Mouse (Mus musculus) megakaryocyte-erythroid progenitor cell, adult 5-6 weeks (primary cell): ENCODE measurements at regions not wholly inside any gene's neighbourhood (a gene's known extent, or its start where the extent isn't known, plus 50 kb on each side); places are given as distances from the start of the nearest gene placed in this dataset.
A peak's percentile ranks its signal among the peaks of the same experiment; 100 is the strongest.

ENCODE experiments used
- ATAC-seq: replicated peaks from 2 replicates; pipeline ENCODE4 v1.8.0; 2016; ENCODE audit warnings: mild to moderate bottlenecking, inconsistent platforms; ENCODE audit not compliant: severe bottlenecking, poor library complexity, low FRiP score, low TSS enrichment

DNA sequence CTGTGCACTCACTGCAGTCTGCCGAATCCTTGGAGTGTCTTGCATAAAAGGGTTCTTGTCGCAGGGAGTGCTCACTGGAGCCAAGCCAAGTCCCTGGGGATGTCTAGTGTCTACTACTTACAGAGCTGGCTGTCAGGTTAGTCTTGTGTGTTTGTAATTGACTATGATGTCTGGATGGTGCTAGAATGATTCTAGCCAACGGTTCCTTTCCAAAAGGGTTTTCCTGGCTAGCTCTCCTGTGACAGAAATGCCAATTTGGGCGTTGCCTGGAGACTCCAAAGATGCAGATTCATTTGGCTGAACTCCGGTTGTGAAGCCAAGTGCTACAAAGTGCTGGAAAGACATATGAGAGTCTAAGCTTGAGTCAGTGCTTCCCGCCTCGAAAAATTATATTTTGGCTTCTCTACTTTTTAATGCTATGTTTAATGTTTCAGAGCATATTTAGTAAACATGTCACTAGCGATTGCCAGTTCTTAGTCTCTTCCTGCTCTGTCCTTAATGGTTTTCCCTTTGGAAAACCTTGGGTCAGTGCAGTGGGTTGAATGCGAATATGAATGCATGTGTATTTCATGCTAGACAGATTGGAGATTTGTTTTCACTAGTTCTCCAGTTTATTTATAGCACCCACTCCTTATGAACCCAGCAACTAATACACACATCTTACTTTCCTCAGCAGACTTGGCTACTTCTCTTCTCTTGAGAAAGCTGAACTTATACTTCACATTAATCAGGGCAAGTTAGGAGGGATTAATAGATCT, 162.2 kb upstream of the Etaa1 start:
- no peak for ATAC-seq

DNA sequence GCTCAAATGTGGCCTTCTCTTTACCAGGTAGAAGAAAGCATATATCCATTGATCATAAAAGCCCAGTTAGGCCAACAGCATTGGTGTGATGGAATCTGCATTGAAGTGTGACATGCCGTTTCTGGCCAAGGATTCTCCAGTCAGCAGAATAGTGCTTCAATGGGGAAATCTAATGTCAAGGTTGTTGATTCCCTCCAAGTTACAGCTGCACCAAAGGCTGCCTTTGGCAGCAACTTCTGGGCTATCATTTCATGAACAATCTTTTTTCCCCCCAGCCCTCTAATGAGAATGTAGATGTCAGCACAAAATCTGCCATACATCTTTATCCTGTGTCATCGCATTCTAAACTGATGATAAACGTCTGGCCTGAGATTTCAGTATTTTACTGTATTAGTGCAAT, 149.2 kb upstream of the Etaa1 start:
- ATAC-seq: no peak

DNA sequence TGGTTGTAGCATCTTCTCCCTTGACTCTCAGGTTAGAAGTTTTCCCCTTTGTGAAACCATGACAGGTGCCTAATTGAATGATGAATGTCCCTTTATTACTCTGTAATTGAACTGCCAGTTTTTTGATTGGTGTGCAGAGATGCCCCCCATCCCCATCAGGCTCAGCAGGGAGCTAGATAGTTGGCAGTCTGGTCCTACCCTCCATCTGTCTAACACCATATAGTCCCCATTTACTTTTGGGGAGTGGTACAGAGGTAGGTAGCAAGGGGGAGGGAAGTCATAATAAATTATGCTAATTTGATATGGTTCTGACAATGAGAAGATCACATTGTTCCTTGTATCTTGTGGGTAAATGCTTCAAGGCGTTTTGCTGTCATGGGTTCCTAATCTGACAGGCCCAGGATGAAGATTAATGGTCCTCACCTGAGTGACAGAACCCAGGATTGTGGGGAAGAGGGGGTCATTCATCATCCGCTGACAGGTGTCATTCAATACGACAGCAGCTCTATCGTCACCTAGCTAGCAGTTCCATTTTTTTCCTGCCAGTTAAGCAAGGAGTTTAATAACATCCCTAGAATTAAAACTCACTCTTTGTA, 122.3 kb upstream of the Etaa1 start:
- no peak for ATAC-seq

DNA sequence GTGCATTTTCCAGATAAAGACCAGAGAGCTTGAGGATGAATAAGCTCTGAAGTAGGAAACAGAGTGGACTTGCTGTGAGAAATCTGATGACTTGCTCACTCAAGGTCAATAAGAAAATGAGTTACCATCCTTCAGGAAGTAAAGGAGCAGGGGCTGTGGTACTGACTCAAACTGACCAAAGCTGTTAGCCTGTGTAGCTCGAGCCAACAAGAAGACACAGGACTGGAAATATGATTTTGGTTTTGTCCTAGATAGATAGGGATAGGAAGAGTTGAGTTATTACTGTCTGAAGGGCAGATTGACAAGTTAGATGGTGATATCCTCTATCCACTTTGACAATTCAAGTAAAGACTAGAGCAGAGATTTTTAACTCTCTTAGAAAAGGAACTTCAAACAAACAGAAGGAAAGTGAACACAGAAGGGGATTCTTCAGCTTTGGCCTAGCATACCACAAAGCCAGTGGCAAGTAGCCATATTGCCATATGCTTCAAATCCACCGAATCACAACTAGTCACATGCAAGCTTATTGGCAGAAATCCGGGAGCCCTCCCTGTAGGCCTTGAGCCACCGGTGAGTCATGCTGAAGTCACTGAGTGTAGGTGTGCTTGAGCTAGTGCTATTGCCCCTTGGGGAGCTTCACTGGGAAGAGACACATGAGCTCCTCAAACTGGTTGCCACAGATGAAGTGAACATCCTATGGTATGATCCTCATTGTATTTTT, 117.1 kb upstream of the Etaa1 start:
- ATAC-seq: no peak

DNA sequence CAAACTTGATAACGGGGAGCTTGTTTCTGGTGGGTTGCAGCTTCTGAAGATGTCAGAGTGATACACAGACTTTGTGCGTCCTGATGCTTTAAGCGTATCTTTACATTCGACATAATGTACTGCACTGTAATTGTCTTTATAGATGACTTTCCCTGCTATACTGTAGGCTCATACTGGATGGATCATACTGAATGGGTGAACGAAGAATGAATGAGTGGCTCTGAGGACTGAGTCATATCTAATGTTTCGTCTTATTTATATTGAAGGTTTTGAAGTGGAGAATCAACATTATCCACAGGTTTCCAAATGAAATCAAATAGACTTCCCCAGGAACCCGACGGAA, 116.3 kb upstream of the Etaa1 start:
- ATAC-seq: no peak

DNA sequence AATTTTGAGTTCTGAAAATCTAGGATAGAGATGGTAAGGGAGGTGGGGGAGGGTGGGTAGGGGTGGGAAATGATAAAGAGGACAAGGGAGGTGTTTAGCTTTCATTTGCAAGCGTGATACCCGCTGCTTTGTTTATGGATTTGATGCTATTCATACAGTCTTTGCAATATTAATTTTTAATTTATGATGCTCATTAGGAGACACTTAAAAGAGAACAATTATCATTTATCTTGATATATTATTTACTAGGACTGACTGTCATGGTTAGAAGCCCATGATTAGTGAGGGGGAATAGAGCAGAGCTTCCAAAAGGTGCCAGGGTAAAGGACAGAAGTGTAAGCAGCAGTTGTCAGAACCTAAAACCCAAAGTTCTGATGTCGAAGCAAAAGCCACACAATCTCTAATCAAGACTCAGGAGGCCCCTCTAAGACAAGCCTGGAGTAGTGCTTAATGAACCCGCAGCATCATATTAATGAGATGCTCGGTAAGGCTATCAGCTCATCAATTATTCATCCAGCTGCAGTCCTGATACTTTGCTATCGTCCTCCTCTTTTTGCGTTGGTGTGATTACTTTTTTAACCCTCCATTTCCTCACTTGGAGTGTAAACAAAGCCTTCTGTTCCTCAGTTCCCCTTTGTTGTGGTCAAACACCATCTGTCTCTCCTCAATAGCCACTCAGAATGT, 115.8 kb upstream of the Etaa1 start:
- ATAC-seq: no peak

DNA sequence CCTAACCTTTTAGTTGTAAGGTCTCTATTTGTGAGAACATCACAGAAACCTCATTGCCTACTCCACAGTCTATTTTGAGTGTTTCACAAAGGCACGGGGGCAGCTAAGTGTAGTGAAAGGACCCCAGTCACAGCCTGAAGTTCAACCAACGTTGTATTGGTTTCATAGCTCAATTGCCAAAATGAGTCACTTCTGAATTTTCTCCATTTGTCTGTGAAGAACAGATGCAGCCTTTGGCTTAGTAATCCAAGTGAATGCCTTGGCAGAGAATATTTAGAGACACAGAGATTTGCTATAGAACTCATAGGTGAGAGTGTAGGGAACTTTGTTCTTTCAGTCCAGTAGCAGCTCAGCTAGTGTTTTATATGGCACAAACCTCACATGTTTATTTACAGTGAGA, 114.4 kb upstream of the Etaa1 start:
- no peak for ATAC-seq

DNA sequence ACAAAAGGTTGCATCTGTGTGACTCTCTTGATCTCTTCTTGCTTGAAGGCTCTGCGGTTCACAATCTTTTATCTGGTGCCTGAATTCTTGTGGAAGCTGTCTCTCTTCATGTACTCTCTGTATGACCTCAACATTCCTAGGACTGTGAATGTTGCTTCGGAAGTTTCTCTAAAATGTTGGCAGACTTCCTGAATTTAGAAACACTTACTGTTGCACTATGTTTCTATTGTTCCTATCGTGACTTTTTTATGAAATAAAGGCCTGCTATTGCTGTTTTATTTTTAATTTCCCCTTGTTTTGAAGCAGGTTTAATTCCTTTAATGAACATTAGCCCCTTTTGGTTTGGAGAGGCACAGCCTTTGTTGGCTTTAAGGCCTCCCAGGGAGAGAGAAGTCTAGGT, 114.0 kb upstream of the Etaa1 start:
- ATAC-seq: no peak

DNA sequence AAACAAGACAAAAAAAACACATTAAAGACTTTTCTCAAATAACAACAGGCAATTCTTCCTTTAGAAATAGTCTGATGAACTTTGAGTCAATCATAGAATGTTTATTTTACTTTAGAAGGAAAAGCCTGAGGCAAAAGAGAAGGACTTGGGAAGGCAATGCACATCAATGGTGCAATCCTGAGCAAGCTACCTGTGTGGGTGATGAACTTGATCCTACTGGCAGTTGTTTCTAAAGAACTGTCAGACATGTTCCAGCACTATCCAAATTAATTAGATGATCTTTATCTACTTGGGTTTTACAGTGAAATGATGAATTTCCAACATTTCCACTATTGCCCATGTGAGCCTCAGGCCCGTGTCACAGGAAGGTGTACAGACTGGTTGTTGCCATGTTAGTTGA, 87.9 kb upstream of the Etaa1 start:
- ATAC-seq: no peak

DNA sequence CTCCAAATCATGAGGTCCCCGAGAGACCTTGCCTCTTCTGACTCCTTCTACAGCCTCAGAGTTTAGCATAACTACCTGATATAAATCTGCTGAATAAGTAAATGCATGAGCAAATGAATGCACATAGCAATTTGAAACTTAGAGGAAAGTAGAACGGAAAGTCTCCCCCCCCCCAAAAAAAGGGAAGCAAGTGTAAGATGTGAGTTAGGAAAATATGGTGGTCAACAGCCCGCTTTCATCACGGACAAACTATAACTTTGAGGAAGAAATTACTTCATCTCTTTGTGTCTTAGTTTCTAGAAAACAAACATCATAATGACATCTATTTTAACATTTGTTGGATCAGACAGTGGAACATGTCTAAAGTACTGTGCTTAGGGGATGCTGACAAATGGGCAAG, 77.4 kb upstream of the Etaa1 start:
- ATAC-seq: no peak

DNA sequence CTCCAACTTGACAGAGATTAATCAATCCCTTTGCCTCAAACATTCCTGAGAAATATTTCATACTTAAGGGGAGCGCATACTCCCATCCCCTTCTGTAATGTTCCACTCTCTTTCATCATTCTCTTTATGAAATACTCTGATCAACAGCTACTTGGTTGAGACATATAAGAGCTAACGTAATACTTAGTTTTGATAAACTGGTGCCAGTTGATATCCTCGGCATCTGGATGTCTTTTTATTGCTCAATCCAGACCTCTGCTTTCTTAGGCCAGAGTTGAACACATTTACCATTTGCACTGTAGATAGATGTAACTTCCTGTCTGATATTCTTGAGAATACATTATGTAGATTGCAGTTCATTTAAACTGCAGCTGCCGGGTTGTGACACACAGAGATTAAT, 68.4 kb upstream of the Etaa1 start:
- no peak for ATAC-seq

DNA sequence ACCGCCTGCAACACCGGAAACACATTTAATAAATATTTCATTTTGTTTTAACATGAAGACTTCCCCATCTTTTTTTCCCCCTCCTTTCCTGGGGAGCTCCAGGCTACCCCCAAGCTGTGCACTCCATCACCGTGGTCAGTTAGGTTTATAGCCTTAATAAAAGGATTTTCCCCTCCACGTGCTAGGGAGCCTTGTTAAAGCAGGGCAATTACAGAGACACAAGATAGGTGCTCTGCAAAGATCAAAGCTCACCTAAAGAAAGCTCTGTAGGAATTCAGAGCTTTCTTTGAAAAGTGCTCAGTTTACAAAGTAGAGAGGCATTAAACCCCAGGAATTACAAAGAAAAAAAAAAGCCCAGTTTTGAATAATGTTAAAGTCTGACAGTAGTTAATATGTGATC, 61.6 kb upstream of the Etaa1 start:
- ATAC-seq: no peak

DNA sequence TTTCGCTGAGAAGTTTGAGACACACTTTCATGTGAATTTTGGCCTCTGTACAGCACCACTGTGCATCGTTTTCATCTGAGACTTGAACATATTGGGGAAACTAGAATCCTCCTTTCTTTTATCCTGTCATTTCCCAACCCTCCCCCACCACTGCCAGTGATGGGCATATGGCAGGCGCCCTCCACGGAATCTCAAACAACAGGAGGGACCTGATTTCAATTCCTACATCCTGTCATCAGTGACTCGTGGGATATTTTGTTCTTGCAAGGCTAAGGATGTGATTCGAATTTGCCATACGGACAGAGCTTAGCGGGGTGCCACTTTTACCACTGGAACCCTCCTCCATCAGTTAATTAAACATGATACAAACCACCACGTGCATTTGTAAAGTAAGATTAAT, 60.9 kb upstream of the Etaa1 start:
- ATAC-seq: no peak

DNA sequence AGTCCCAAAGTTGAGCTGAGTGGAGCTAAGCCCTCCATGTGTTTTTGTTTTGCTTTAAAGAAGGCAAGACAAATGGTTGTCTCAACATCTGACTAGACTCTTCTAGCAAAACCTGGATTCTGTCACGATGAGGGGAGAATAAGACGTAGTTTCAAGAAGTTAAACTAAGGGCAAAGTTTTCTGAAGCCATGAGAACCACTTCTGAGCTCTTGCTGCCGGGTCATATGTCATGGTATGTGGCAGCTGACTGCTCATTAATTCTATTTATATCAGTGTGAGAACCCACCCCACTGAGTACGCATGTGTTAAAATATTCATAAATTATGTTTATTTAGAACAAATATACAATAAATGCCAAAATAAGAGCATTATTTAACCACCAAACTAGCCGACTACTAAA, 58.4 kb upstream of the Etaa1 start:
- no peak for ATAC-seq

DNA sequence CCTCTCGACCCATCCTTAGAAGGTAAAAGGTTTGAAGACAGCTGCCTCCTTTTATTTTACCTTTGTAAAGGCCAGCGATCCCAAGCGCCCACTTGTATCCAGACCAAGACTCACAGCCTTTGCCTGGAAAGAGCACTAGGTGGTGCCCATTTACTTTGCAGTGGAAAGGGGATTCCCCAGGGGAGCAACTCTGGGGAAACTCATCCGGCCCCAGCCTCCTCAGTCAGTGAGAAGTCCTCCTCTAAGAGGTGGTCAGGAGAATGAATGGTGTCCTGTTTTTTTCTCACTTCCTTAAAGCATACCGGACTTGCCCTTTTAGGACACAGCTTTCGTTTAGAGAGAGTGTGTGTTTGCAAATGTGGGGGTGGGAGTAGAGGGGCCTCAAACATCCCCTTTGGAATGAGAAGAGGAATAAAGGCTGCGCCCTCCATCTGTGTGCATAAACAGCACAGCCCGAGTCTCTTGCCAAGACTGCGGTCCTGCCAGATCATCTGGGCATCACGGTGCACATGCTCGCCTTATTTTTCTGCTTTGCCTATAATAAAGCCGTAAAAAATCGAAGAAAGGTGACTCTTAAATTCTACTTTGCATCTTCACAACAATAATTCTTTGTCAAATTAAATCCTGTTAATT, 57.5 kb upstream of the Etaa1 start:
- peak; percentile 47; the same call in 1 of the 2 replicates for ATAC-seq

DNA sequence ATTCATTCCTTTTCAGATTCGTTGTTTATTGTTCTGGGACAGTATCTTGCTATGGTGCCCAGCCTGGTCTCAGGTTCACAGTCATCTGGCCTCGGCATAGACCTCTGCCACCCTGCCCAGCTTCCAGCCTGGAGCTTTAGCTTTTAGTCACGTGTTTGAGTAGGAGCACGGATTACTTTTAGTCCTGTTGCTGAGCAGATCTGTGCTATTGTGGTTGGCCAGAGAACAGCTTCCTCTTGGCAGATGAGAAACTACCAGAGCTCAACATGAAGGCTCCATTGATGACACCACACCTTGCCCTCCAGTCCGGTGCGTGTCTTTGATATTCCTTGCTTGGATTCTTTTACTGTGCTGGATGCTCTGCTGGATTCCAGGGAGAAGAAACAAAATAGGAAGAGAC, 54.5 kb upstream of the Etaa1 start:
- ATAC-seq: no peak
